In the genomic region with DNA sequence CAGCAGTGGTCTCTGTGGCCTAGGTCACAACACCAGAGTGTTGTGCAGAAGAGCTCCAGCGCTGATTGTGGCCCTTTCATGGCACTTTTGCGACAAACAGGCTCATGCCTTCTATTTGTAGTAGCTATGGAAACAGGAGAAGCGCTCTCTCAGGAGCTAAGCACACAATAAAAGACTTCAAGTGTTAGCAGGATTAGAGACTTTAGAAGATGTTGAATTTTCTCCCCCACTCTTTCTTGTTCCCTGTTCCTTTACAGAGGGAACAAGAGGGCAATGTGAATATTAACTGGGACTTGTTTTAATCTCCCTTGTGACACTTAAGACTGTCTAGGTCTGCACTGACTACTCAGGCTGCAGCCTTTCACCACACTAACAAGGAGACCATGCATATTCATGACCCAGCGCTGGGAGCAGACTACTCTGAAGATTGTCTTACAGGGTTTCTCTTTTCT, we compare ENCODE assay signal across 14 mouse cellular contexts. TPM values are rescaled to one million over a fixed set of nuclear protein-coding genes. Genes with fewer than 3 reads are reported as not detected.
DNase-seq lines count a peak whose midpoint lies in the region; ATAC-seq lines count a peak whose summit lies in the region.
"Had no signal": no experiment of that assay in that cellular context is flagged by ENCODE, and none has a peak within 500 bp of the region (broad histone marks: within the 10 kb centered on the region; RNA-seq: fewer than 3 reads in every experiment).

No protein-coding gene starts in this region.

- no peak overlapping the region for H3K4me2 ChIP-seq in neural tube, embryonic 11.5 days (ENCODE audit: low read depth)
- no peak overlapping the region; the same call in 1 of the 2 replicates for H3K4me2 ChIP-seq in forebrain, embryonic 15.5 days (replicated peaks)
- H3K4me2 ChIP-seq: stomach, embryonic 15.5 days had no signal

- ATAC-seq in neural tube, embryonic 11.5 days (ENCODE audit: insufficient read depth, low FRiP score, low TSS enrichment) = peak; percentile 48; the same call in 1 of the 2 replicates
- ATAC-seq in forebrain, embryonic 15.5 days (replicated peaks) = peak; percentile 53; the same call in 1 of the 2 replicates
- no peak for ATAC-seq in erythroid progenitor cell, adult 5-6 weeks (replicated peaks; ENCODE audit: low FRiP score, poor library complexity, severe bottlenecking)

- H3K27me3 ChIP-seq in neural tube, embryonic 11.5 days (ENCODE audit: control insufficient read depth, insufficient read depth, low read length) = no peaks in the 10 kb centered on the region
- H3K27me3 ChIP-seq in forebrain, embryonic 15.5 days = no peaks in the 10 kb centered on the region
- H3K27me3 ChIP-seq: stomach, embryonic 15.5 days had no signal

- peaks cover 55% of the 10 kb centered on the region for H3K4me1 ChIP-seq in neural tube, embryonic 11.5 days (ENCODE audit: control insufficient read depth, insufficient read depth, low read length)
- H3K4me1 ChIP-seq in forebrain, embryonic 15.5 days = peaks cover 88% of the 10 kb centered on the region

- H3K4me3 ChIP-seq in neural tube, embryonic 11.5 days (ENCODE audit: low read depth, low read length) = no peak overlapping the region
- no peak overlapping the region for H3K4me3 ChIP-seq in forebrain, embryonic 15.5 days
- H3K4me3 ChIP-seq: stomach, embryonic 15.5 days had no signal

- 33% methylated on average over 4 of the region's 4 CpGs for WGBS in neural tube, embryonic 11.5 days
- 10% methylated on average over 4 of the region's 4 CpGs for WGBS in forebrain, embryonic 15.5 days

- H3K27ac ChIP-seq in neural tube, embryonic 11.5 days (ENCODE audit: low read depth, low read length) = peak overlapping the region; percentile 69
- H3K27ac ChIP-seq in forebrain, embryonic 15.5 days (replicated peaks) = peak overlapping the region; percentile 83
- H3K27ac ChIP-seq: liver, embryonic 14.5 days; stomach, embryonic 15.5 days had no signal

- no peaks in the 10 kb centered on the region for H3K9me3 ChIP-seq in neural tube, embryonic 11.5 days (ENCODE audit: control insufficient read depth, low read length)
- no peaks in the 10 kb centered on the region for H3K9me3 ChIP-seq in forebrain, embryonic 15.5 days
- H3K9me3 ChIP-seq: stomach, embryonic 15.5 days had no signal

- DNase-seq in neural tube, embryonic 11.5 days (ENCODE audit: low spot score) = peak; percentile 57
- DNase-seq in neural tube, embryonic 10.5 days (ENCODE audit: extremely low spot score, low spot score) = no peak
- peak; percentile 50 for DNase-seq in mesoderm, embryonic 11.5 days (ENCODE audit: low read depth, low spot score)
- no peak for DNase-seq in urinary bladder, postnatal 10 days (ENCODE audit: low spot score)
- no peak for DNase-seq in layer of hippocampus, postnatal 10 days (ENCODE audit: low spot score in 2 of 2)
- no peak for DNase-seq in adipocyte (ENCODE audit: low spot score)
- DNase-seq: cerebellum, postnatal 36 days; heart, postnatal 4 days; right cerebral cortex, postnatal 14 days had no signal

- H3K36me3 ChIP-seq in neural tube, embryonic 11.5 days (ENCODE audit: control insufficient read depth, insufficient read depth, low read length) = no peaks in the 10 kb centered on the region
- H3K36me3 ChIP-seq in forebrain, embryonic 15.5 days = no peaks in the 10 kb centered on the region

- H3K9ac ChIP-seq in neural tube, embryonic 11.5 days (ENCODE audit: low read length) = no peak overlapping the region
- no peak overlapping the region for H3K9ac ChIP-seq in forebrain, embryonic 15.5 days (replicated peaks)
- H3K9ac ChIP-seq: liver, embryonic 14.5 days; stomach, embryonic 15.5 days had no signal

RNA-seq across cellular contexts. Expression of a gene that starts 44.4 kb away (rescaled TPM):
- polyA plus RNA-seq in neural tube, embryonic 11.5 days (2014; fragmentation: Nextera tagmentation; extraction: Ambion mirVana) = not detected in 2 replicates
- 0.14 TPM in 1 of 2 replicates, not detected in the other for polyA plus RNA-seq in forebrain, embryonic 15.5 days (2015; fragmentation: Nextera tagmentation; extraction: Ambion mirVana)
- not detected in 2 replicates for total RNA-seq in erythroid progenitor cell, adult 5-6 weeks (2015; ENCODE audit: low replicate concordance)
- total RNA-seq in erythroid progenitor cell, adult 5-6 weeks (2017; ENCODE audit: low replicate concordance) = not detected in 2 replicates
- total RNA-seq in layer of hippocampus, postnatal 10 days (2021) = not detected
- total RNA-seq: heart, postnatal 4 days; left cerebral cortex, postnatal 25 days had no signal
- polyA plus RNA-seq: liver, embryonic 14.5 days; stomach, embryonic 15.5 days had no signal

Comparison
In these comparisons a context has a peak if more than half of its experiments do, and no peak if none do; other contexts are left out.
1. DNase-seq: peak in neural tube, embryonic 11.5 days (single experiment) and mesoderm, embryonic 11.5 days (single experiment); none in neural tube, embryonic 10.5 days (single experiment), urinary bladder, postnatal 10 days (single experiment), layer of hippocampus, postnatal 10 days (0 of 2) and adipocyte (single experiment).